Mouse (Mus musculus) MEL (cell line): ENCODE measurements at regions not wholly inside any gene's neighbourhood (a gene's known extent, or its start where the extent isn't known, plus 50 kb on each side); places are given as distances from the start of the nearest gene placed in this dataset.

Experiments
- DNase-seq: peaks from one replicate; pipeline ENCODE4 v3.0.0; 2011; ENCODE audit warnings: low read depth, low spot score
- H3K27ac ChIP-seq: 2 replicates; pipeline ENCODE4 v1.5.1; 2012; ENCODE audit warnings: low read depth, mild to moderate bottlenecking, control low read depth, low read length, moderate library complexity; ENCODE audit not compliant: control insufficient read depth
- H3K27me3 ChIP-seq, 2 experiments: fragments of 150-350 bp in 1 of 2; sonication (generic) in 1 of 2; 2 replicates each; pipeline ENCODE4 v1.6.1; 2012; ENCODE audit warnings: low read length in 2 of 2, mild to moderate bottlenecking in 2 of 2, improper control_type of control experiment in 1 of 2, moderate library complexity in 1 of 2; ENCODE audit not compliant: insufficient read depth in 2 of 2, control insufficient read depth in 1 of 2
- H3K36me3 ChIP-seq, 2 experiments: 2 replicates each; pipeline ENCODE4 v1.6.1; 2012 to 2014; ENCODE audit warnings: low read length in 2 of 2, improper control_type of control experiment in 1 of 2, inconsistent platforms in 1 of 2, mild to moderate bottlenecking in 1 of 2; ENCODE audit not compliant: insufficient read depth in 2 of 2, control insufficient read depth in 1 of 2
- H3K4me1 ChIP-seq, 2 experiments: fragments of 150-350 bp in 1 of 2; sonication (generic) in 1 of 2; 2 replicates each; pipeline ENCODE4 v1.6.1; 2012; ENCODE audit warnings: low read length in 2 of 2, improper control_type of control experiment in 1 of 2, mild to moderate bottlenecking in 1 of 2; ENCODE audit not compliant: insufficient read depth in 2 of 2, control insufficient read depth in 1 of 2
- H3K4me3 ChIP-seq, 2 experiments: fragments of 150-350 bp in 1 of 2; sonication (generic) in 1 of 2; 2 replicates each; pipeline ENCODE4 v1.5.1; 2012; ENCODE audit warnings: low read depth in 2 of 2, low read length in 2 of 2, mild to moderate bottlenecking in 2 of 2, moderate library complexity in 2 of 2, control low read depth in 1 of 2, improper control_type of control experiment in 1 of 2; ENCODE audit not compliant: control insufficient read depth in 1 of 2, insufficient read depth in 1 of 2
- H3K79me2 ChIP-seq: 2 replicates; pipeline ENCODE4 v1.6.1; 2012; ENCODE audit warnings: mild to moderate bottlenecking, low read length, moderate library complexity; ENCODE audit not compliant: control insufficient read depth, poor library complexity, insufficient read depth
- H3K9ac ChIP-seq: 2 replicates; pipeline ENCODE4 v1.6.1; 2012; ENCODE audit warnings: low read depth, mild to moderate bottlenecking, control low read depth, low read length, moderate library complexity; ENCODE audit not compliant: control insufficient read depth, poor library complexity, severe bottlenecking
- H3K9me3 ChIP-seq: fragments of 150-350 bp; sonication (generic); replicated peaks from 2 replicates; pipeline ENCODE4 v1.6.1; 2012; ENCODE audit warnings: mild to moderate bottlenecking, low read length, improper control_type of control experiment, moderate library complexity; ENCODE audit not compliant: insufficient read depth
- CHD1 ChIP-seq: IDR thresholded peaks from 2 replicates; pipeline ENCODE4 v1.6.1; 2012; ENCODE audit warnings: low read depth, mild to moderate bottlenecking, inconsistent platforms, low read length, improper control_type of control experiment
- CTCF ChIP-seq, 3 experiments: IDR thresholded peaks in 2 of 3; conservative IDR thresholded peaks in 1 of 3; 2 replicates each; pipeline ENCODE4 v1.5.1; 2011 to 2012; ENCODE audit warnings: low read length in 3 of 3, low read depth in 2 of 3, mild to moderate bottlenecking in 2 of 3, improper control_type of control experiment in 1 of 3, inconsistent platforms in 1 of 3, mixed read lengths in 1 of 3, moderate library complexity in 1 of 3; ENCODE audit not compliant: control insufficient read depth in 1 of 3, insufficient read depth in 1 of 3, poor library complexity in 1 of 3, severe bottlenecking in 1 of 3
- E2F4 ChIP-seq: IDR thresholded peaks from 2 replicates; pipeline ENCODE4 v1.6.1; 2011; ENCODE audit warnings: low read depth, low read length, improper control_type of control experiment, borderline replicate concordance
- GATA1 ChIP-seq: IDR thresholded peaks from 2 replicates; pipeline ENCODE4 v1.6.1; 2011; ENCODE audit warnings: low read depth, low read length, improper control_type of control experiment
- MAX ChIP-seq: IDR thresholded peaks from 2 replicates; pipeline ENCODE4 v1.6.1; 2011; ENCODE audit warnings: low read length, improper control_type of control experiment
- MYB ChIP-seq: IDR thresholded peaks from 2 replicates; pipeline ENCODE4 v1.6.1; 2011; ENCODE audit warnings: mild to moderate bottlenecking, low read depth, low read length, improper control_type of control experiment
- NELFE ChIP-seq: IDR thresholded peaks from 2 replicates; pipeline ENCODE4 v1.6.1; 2011; ENCODE audit warnings: low read depth, low read length, improper control_type of control experiment
- POLR2A ChIP-seq, 2 experiments: IDR thresholded peaks; 2 replicates each; pipeline ENCODE4 v1.6.1; 2011 to 2012; ENCODE audit warnings: low read length in 2 of 2, mild to moderate bottlenecking in 2 of 2, control low read depth in 1 of 2, improper control_type of control experiment in 1 of 2, low read depth in 1 of 2, moderate library complexity in 1 of 2; ENCODE audit not compliant: control insufficient read depth in 1 of 2, insufficient read depth in 1 of 2, poor library complexity in 1 of 2
- POLR2AphosphoS2 ChIP-seq: IDR thresholded peaks from 2 replicates; pipeline ENCODE4 v1.6.1; 2011; ENCODE audit warnings: low read length, improper control_type of control experiment
- RAD21 ChIP-seq: IDR thresholded peaks from 2 replicates; pipeline ENCODE4 v1.6.1; 2011; ENCODE audit warnings: mild to moderate bottlenecking, low read depth, low read length, improper control_type of control experiment
- SIN3A ChIP-seq: IDR thresholded peaks from 2 replicates; pipeline ENCODE4 v1.6.1; 2012; ENCODE audit warnings: low read length, improper control_type of control experiment, inconsistent platforms
- TBP ChIP-seq: IDR thresholded peaks from 2 replicates; pipeline ENCODE4 v1.8.0; 2011; ENCODE audit warnings: low read depth, low read length, improper control_type of control experiment
- TCF12 ChIP-seq: IDR thresholded peaks from 2 replicates; pipeline ENCODE4 v1.6.1; 2014; ENCODE audit warnings: low read depth, mild to moderate bottlenecking, inconsistent platforms, low read length, improper control_type of control experiment, moderate library complexity
- USF2 ChIP-seq, 2 experiments: IDR thresholded peaks; 2 replicates each; pipeline ENCODE4 v1.6.1; 2011 to 2012; ENCODE audit warnings: improper control_type of control experiment in 2 of 2, low read length in 2 of 2, borderline replicate concordance in 1 of 2, inconsistent platforms in 1 of 2, low read depth in 1 of 2, mild to moderate bottlenecking in 1 of 2; ENCODE audit not compliant: insufficient read depth in 1 of 2
- ZC3H11A ChIP-seq: IDR thresholded peaks from 2 replicates; pipeline ENCODE4 v1.6.1; 2012; ENCODE audit warnings: low read depth, mild to moderate bottlenecking, inconsistent platforms, low read length, improper control_type of control experiment
- ZNF384 ChIP-seq: IDR thresholded peaks from 2 replicates; pipeline ENCODE4 v1.6.1; 2012; ENCODE audit warnings: low read depth, mild to moderate bottlenecking, inconsistent platforms, low read length, improper control_type of control experiment

GRCm38 (mm10) chr8:39500419-39500818 is 1174.5 kb upstream of the Adam24 start:
- DNase-seq: no peak
- Histone ChIP-seq H3K36me3 (no peaks in the 10 kb centered on the region), H3K79me2 (no peaks in the 10 kb centered on the region), H3K27me3 (no peaks in the 10 kb centered on the region), H3K27ac (no peak overlapping the region), H3K9me3 (no peaks in the 10 kb centered on the region), H3K9ac (no peak overlapping the region), H3K4me1 (no peaks in the 10 kb centered on the region), H3K4me3 (no peak overlapping the region)
- TF ChIP-seq ZNF384: 0 out of 2 replicates have a peak, but pooled peaks have one; percentile 12
- no peak for TF ChIP-seq USF2 (IDR thresholded peaks at IDR 0.05; ENCODE audit: borderline replicate concordance in 1 of 2, insufficient read depth in 1 of 2, low read depth in 1 of 2, low read length in 2 of 2)

GRCm38 (mm10) chr8:39504261-39504660 is 1170.6 kb upstream of the Adam24 start:
- Histone ChIP-seq H3K27ac (no peak overlapping the region), H3K4me1 (no peaks in the 10 kb centered on the region), H3K27me3 (no peaks in the 10 kb centered on the region), H3K9me3 (no peaks in the 10 kb centered on the region), H3K79me2 (no peaks in the 10 kb centered on the region), H3K4me3 (no peak overlapping the region), H3K36me3 (no peaks in the 10 kb centered on the region), H3K9ac (no peak overlapping the region)
- no peak for TF ChIP-seq TBP
- DNase-seq: no peak

GRCm38 (mm10) chr8:39512967-39513366 is 1161.9 kb upstream of the Adam24 start:
- DNase-seq: no peak
- Histone ChIP-seq H3K4me1 (no peaks in the 10 kb centered on the region), H3K79me2 (no peaks in the 10 kb centered on the region), H3K36me3 (no peaks in the 10 kb centered on the region), H3K27me3 (no peaks in the 10 kb centered on the region), H3K9me3 (no peaks in the 10 kb centered on the region), H3K27ac (no peak overlapping the region), H3K9ac (no peak overlapping the region), H3K4me3 (no peak overlapping the region)
- TF ChIP-seq CTCF (IDR thresholded peaks at IDR 0.05 in 2 of 3, conservative IDR thresholded peaks at IDR 0.05 in 1 of 3; ENCODE audit: control insufficient read depth in 1 of 3, insufficient read depth in 1 of 3, low read depth in 2 of 3, low read length in 3 of 3, poor library complexity in 1 of 3, severe bottlenecking in 1 of 3): no peak
- no peak for TF ChIP-seq TCF12
- no peak for TF ChIP-seq GATA1
- TF ChIP-seq MYB: no peak
- TF ChIP-seq CHD1: no peak
- no peak for TF ChIP-seq POLR2AphosphoS2
- no peak for TF ChIP-seq ZNF384
- TF ChIP-seq POLR2A (IDR thresholded peaks at IDR 0.05; ENCODE audit: control insufficient read depth in 1 of 2, insufficient read depth in 1 of 2, low read depth in 1 of 2, low read length in 2 of 2, poor library complexity in 1 of 2): no peak
- no peak for TF ChIP-seq SIN3A
- no peak for TF ChIP-seq RAD21
- TF ChIP-seq ZC3H11A: no peak
- TF ChIP-seq NELFE: no peak
- no peak for TF ChIP-seq E2F4
- no peak for TF ChIP-seq USF2 (IDR thresholded peaks at IDR 0.05; ENCODE audit: borderline replicate concordance in 1 of 2, insufficient read depth in 1 of 2, low read depth in 1 of 2, low read length in 2 of 2)
- no peak for TF ChIP-seq MAX
